Mouse (Mus musculus): Measurements from ENCODE around the gene Bag6. TPM values are rescaled to one million over a fixed set of nuclear protein-coding genes. Genes with fewer than 3 reads are reported as not detected.
A peak's percentile ranks its signal among the peaks of the same experiment; 100 is the strongest.

The Bag6 gene
- polyA plus RNA-seq, 1 experiment from 2014 or later, result 46.4 TPM

GRCm38 (mm10) chr17:35133517-35133916 is 1.5 kb upstream of the Bag6 start:
- H3K27me3 ChIP-seq (replicated peaks), result no peaks in the 10 kb centered on the region
- H3K4me3 ChIP-seq (replicated peaks), result no peak overlapping the region
- H3K27ac ChIP-seq, result no peak overlapping the region
- no peak overlapping the region for H3K9ac ChIP-seq
- no peak for ATAC-seq
- H3K9me3 ChIP-seq, result no peaks in the 10 kb centered on the region
- 95% methylated on average over 7 of the region's 7 CpGs for WGBS
- peaks cover 4% of the 10 kb centered on the region for H3K36me3 ChIP-seq
- H3K4me1 ChIP-seq (replicated peaks), result peaks cover 10% of the 10 kb centered on the region
- H3K4me2 ChIP-seq (replicated peaks), result no peak overlapping the region

DNA sequence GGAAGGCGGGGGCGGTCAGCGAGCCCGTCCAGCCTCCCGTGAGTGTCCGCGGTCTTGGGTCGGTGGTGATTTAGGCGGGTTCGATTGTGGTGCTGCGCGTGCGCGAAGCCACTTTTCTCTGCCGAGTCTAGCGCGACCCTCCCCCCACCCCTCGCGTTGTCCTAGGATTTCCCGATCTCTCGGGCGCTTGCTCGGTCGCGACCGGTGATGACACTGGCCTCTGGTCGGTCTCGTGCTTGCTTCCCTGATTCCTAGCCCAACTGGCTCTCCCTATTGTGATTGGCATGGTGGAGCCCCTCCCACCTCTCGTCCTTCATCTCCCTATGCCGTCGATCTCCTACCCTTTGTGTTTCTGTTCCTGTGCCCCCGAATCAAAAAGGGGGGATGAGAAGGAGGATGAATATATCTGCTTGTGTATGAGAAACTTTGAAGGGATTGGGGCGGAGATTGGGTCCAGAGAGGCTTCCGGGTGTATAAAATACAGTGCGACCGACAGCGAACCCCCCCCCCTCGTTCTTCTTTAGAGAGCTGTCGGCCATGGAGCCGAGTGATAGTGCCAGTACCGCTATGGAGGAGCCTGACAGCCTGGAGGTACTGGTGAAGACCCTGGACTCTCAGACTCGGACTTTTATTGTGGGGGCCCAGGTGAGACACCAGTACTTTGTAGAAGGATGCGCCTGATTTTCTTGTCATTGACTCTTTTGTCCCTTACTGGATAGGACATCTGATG is 778 bp downstream of the Bag6 start:
- Histone ChIP-seq H3K36me3 (peaks cover 26% of the 10 kb centered on the region), H3K9me3 (no peaks in the 10 kb centered on the region), H3K4me3 (replicated peaks) (peak overlapping the region; percentile 68), H3K27me3 (replicated peaks) (no peaks in the 10 kb centered on the region), H3K9ac (peak overlapping the region; percentile 76), H3K4me2 (replicated peaks) (peak overlapping the region; percentile 69), H3K4me1 (replicated peaks) (peaks cover 10% of the 10 kb centered on the region), H3K27ac (peak overlapping the region; percentile 95)
- ATAC-seq, result peak; percentile 67
- under 1% methylated on average over 43 of the region's 43 CpGs for WGBS

- H3K9me3 ChIP-seq, result no peaks in the 10 kb centered on the region
- no peak for ATAC-seq
- no peak overlapping the region for H3K9ac ChIP-seq
- H3K4me3 ChIP-seq (replicated peaks), result no peak overlapping the region
- H3K27me3 ChIP-seq (replicated peaks), result no peaks in the 10 kb centered on the region
- no peak overlapping the region for H3K4me2 ChIP-seq (replicated peaks)
- no peak overlapping the region for H3K27ac ChIP-seq
- 91% methylated on average over 3 of the region's 3 CpGs for WGBS
- H3K36me3 ChIP-seq, result peaks cover 61% of the 10 kb centered on the region
- H3K4me1 ChIP-seq (replicated peaks), result peaks cover 10% of the 10 kb centered on the region
Observed at GRCm38 (mm10) chr17:35139269-35139668, 4.3 kb downstream of the Bag6 start.

GRCm38 (mm10) chr17:35140490-35140996 is 5.6 kb downstream of the Bag6 start:
- Histone ChIP-seq H3K36me3 (peaks cover 73% of the 10 kb centered on the region), H3K9ac (no peak overlapping the region), H3K27ac (no peak overlapping the region), H3K4me1 (replicated peaks) (peaks cover 10% of the 10 kb centered on the region), H3K4me2 (replicated peaks) (no peak overlapping the region), H3K4me3 (replicated peaks) (no peak overlapping the region), H3K27me3 (replicated peaks) (no peaks in the 10 kb centered on the region), H3K9me3 (no peaks in the 10 kb centered on the region)
- WGBS, result 76% methylated on average over 16 of the region's 16 CpGs
- ATAC-seq, result no peak

DNA sequence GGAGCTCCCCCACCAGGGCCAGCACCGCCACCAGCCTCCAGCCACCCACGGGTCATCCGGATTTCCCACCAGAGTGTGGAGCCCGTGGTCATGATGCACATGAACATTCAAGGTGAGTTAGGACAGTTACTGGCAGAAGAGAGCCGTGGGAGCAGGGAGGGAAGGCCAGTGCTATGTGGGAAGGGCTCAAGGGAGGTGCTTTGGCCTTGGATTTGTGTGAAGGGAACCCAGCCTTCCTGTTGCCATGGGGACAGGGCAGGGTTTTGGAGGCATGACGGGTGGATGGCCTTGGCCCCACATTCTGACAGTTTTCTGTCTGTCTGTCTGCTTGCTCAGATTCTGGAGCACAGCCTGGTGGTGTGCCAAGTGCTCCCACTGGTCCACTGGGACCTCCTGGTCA is 7.0 kb downstream of the Bag6 start:
- H3K9ac ChIP-seq, result no peak overlapping the region
- no peak overlapping the region for H3K4me2 ChIP-seq (replicated peaks)
- H3K9me3 ChIP-seq, result no peaks in the 10 kb centered on the region
- WGBS, result 86% methylated on average over 6 of the region's 6 CpGs
- H3K4me1 ChIP-seq (replicated peaks), result 0 out of 2 replicates have a peak, but pooled peaks cover 3% of the 10 kb centered on the region
- no peak overlapping the region for H3K4me3 ChIP-seq (replicated peaks)
- H3K27me3 ChIP-seq (replicated peaks), result no peaks in the 10 kb centered on the region
- ATAC-seq, result no peak
- H3K27ac ChIP-seq, result no peak overlapping the region
- H3K36me3 ChIP-seq, result peaks cover 78% of the 10 kb centered on the region

DNA sequence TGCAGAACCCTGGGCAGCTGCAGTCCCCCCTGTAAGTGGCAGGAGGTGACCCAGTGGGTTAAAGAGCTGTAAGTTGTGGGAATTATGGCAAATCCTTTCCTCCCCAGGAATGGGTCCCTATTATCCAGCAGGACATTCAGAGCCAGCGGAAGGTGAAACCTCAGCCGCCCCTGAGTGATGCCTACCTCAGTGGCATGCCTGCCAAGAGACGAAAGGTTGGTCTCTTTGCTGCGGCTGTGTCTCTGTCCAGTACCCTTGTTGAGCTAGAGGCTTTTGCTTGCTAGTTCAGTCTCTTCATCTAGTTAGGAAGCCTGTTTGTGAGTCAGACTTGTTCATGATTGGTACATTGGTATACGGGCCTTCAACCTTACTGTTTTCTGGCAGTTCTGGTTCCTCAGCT is 11.2 kb downstream of the Bag6 start:
- H3K4me3 ChIP-seq (replicated peaks), result no peak overlapping the region
- peaks cover 79% of the 10 kb centered on the region for H3K36me3 ChIP-seq
- 86% methylated on average over 5 of the region's 5 CpGs for WGBS
- no peaks in the 10 kb centered on the region for H3K4me1 ChIP-seq (replicated peaks)
- no peak for ATAC-seq
- no peak overlapping the region for H3K27ac ChIP-seq
- no peak overlapping the region for H3K4me2 ChIP-seq (replicated peaks)
- no peak overlapping the region for H3K9ac ChIP-seq
- H3K9me3 ChIP-seq, result no peaks in the 10 kb centered on the region
- H3K27me3 ChIP-seq (replicated peaks), result no peaks in the 10 kb centered on the region

- Histone ChIP-seq H3K9me3 (no peaks in the 10 kb centered on the region), H3K9ac (no peak overlapping the region), H3K4me1 (replicated peaks) (no peaks in the 10 kb centered on the region), H3K4me2 (replicated peaks) (no peak overlapping the region), H3K27ac (no peak overlapping the region), H3K36me3 (peaks cover 77% of the 10 kb centered on the region), H3K4me3 (replicated peaks) (no peak overlapping the region), H3K27me3 (replicated peaks) (no peaks in the 10 kb centered on the region)
- ATAC-seq, result no peak
- WGBS, result 59% methylated on average over 3 of the region's 3 CpGs
Observed at GRCm38 (mm10) chr17:35147348-35147747, 12.4 kb downstream of the Bag6 start.

GRCm38 (mm10) chr17:35147922-35148639 is 13.1 kb downstream of the Bag6 start:
- peaks cover 77% of the 10 kb centered on the region for H3K36me3 ChIP-seq
- ATAC-seq, result no peak
- no peak overlapping the region for H3K4me2 ChIP-seq (replicated peaks)
- H3K4me3 ChIP-seq (replicated peaks), result no peak overlapping the region
- no peaks in the 10 kb centered on the region for H3K4me1 ChIP-seq (replicated peaks)
- no peak overlapping the region; the same call in 1 of the 2 replicates for H3K27ac ChIP-seq
- 65% methylated on average over 5 of the region's 5 CpGs for WGBS
- no peaks in the 10 kb centered on the region for H3K27me3 ChIP-seq (replicated peaks)
- no peaks in the 10 kb centered on the region for H3K9me3 ChIP-seq
- H3K9ac ChIP-seq, result no peak overlapping the region

GRCm38 (mm10) chr17:35152121-35152520 is 17.1 kb downstream of the Bag6 start:
- Histone ChIP-seq H3K9me3 (no peaks in the 10 kb centered on the region), H3K27ac (no peak overlapping the region), H3K27me3 (replicated peaks) (no peaks in the 10 kb centered on the region), H3K4me3 (replicated peaks) (no peak overlapping the region), H3K4me2 (replicated peaks) (no peak overlapping the region), H3K36me3 (peaks cover 88% of the 10 kb centered on the region), H3K4me1 (replicated peaks) (no peaks in the 10 kb centered on the region), H3K9ac (no peak overlapping the region)
- 91% methylated on average over 4 of the region's 4 CpGs for WGBS
- no peak for ATAC-seq

GRCm38 (mm10) chr17:35153077-35153476 is 18.1 kb downstream of the Bag6 start:
- Histone ChIP-seq H3K4me2 (replicated peaks) (no peak overlapping the region), H3K27me3 (replicated peaks) (no peaks in the 10 kb centered on the region), H3K27ac (no peak overlapping the region), H3K9ac (no peak overlapping the region), H3K36me3 (peaks cover 92% of the 10 kb centered on the region), H3K4me3 (replicated peaks) (no peak overlapping the region), H3K9me3 (no peaks in the 10 kb centered on the region), H3K4me1 (replicated peaks) (no peaks in the 10 kb centered on the region)
- 92% methylated on average over 9 of the region's 9 CpGs for WGBS
- no peak for ATAC-seq

GRCm38 (mm10) chr17:35153931-35154330 is 19.0 kb downstream of the Bag6 start:
- no peak for ATAC-seq
- Histone ChIP-seq H3K27ac (no peak overlapping the region), H3K4me2 (replicated peaks) (no peak overlapping the region), H3K4me1 (replicated peaks) (no peaks in the 10 kb centered on the region), H3K27me3 (replicated peaks) (no peaks in the 10 kb centered on the region), H3K36me3 (peaks cover 94% of the 10 kb centered on the region), H3K4me3 (replicated peaks) (no peak overlapping the region), H3K9ac (no peak overlapping the region), H3K9me3 (no peaks in the 10 kb centered on the region)
- WGBS, result 83% methylated on average over 4 of the region's 4 CpGs

GRCm38 (mm10) chr17:35154616-35155015 is 19.6 kb downstream of the Bag6 start:
- H3K36me3 ChIP-seq, result peaks cover 94% of the 10 kb centered on the region
- H3K27ac ChIP-seq, result no peak overlapping the region
- no peaks in the 10 kb centered on the region for H3K27me3 ChIP-seq (replicated peaks)
- no peak overlapping the region for H3K4me2 ChIP-seq (replicated peaks)
- 81% methylated on average over 7 of the region's 7 CpGs for WGBS
- no peak overlapping the region for H3K4me3 ChIP-seq (replicated peaks)
- H3K9me3 ChIP-seq, result no peaks in the 10 kb centered on the region
- no peak overlapping the region for H3K9ac ChIP-seq
- no peak for ATAC-seq
- H3K4me1 ChIP-seq (replicated peaks), result no peaks in the 10 kb centered on the region
